Mouse (Mus musculus) lung, postnatal 0 days (tissue): ENCODE data around the gene Ddx18. TPM values are rescaled to one million over a fixed set of nuclear protein-coding genes. Genes with fewer than 3 reads are reported as not detected.
A peak's percentile ranks its signal among the peaks of the same experiment; 100 is the strongest.

Source experiments
- ATAC-seq: fragments of 200-750 bp; cut with Nextera tagmentation; 2 replicates; pipeline ENCODE4 v1.8.0; 2017; ENCODE audit warnings: moderate library complexity
- DNase-seq: peaks from one replicate; pipeline ENCODE4 v3.0.0-alpha.2; 2016; ENCODE audit warnings: low spot score
- H3K27ac ChIP-seq: fragments of 300-500 bp; sonication (generic); 2 replicates; pipeline ENCODE4 v1.5.1; 2014; ENCODE audit warnings: antibody characterized with exemption, mild to moderate bottlenecking, low read length, mixed read lengths
- H3K27me3 ChIP-seq: fragments of 300-500 bp; sonication (generic); replicated peaks from 2 replicates; pipeline ENCODE4 v1.6.1; 2014; ENCODE audit warnings: low read length, mixed read lengths; ENCODE audit not compliant: insufficient read depth
- H3K36me3 ChIP-seq: fragments of 300-500 bp; sonication (generic); 2 replicates; pipeline ENCODE4 v1.6.1; 2014; ENCODE audit warnings: low read length, mixed read lengths; ENCODE audit not compliant: insufficient read depth
- H3K4me1 ChIP-seq: fragments of 300-500 bp; sonication (generic); 2 replicates; pipeline ENCODE4 v1.6.1; 2014; ENCODE audit warnings: antibody characterized with exemption, low read depth, low read length, mixed read lengths; ENCODE audit not compliant: insufficient read depth
- H3K4me2 ChIP-seq: fragments of 300-500 bp; sonication (generic); replicated peaks from 2 replicates; pipeline ENCODE4 v1.6.1; 2014; ENCODE audit warnings: low read depth, mild to moderate bottlenecking, low read length, moderate library complexity, mixed read lengths
- H3K4me3 ChIP-seq: fragments of 300-500 bp; sonication (generic); 2 replicates; pipeline ENCODE4 v1.5.1; 2014; ENCODE audit warnings: low read depth, low read length
- H3K9ac ChIP-seq: fragments of 300-500 bp; sonication (generic); replicated peaks from 2 replicates; pipeline ENCODE4 v1.6.1; 2014; ENCODE audit warnings: low read depth, mild to moderate bottlenecking
- H3K9me3 ChIP-seq: fragments of 300-500 bp; sonication (generic); 2 replicates; pipeline ENCODE4 v1.6.1; 2016; ENCODE audit warnings: low read length, mixed read lengths
- CTCF ChIP-seq: IDR thresholded peaks from 2 replicates; pipeline ENCODE4 v1.5.1; 2016; ENCODE audit warnings: antibody characterized with exemption, mild to moderate bottlenecking
- EP300 ChIP-seq: IDR thresholded peaks from 2 replicates; pipeline ENCODE4 v1.6.1; 2016; ENCODE audit warnings: antibody characterized with exemption, mild to moderate bottlenecking, control low read depth
- WGBS: fragments of 180-500 bp; shearing (Covaris S2); extraction: QIAGEN DNeasy Blood & Tissue Kit; methylation state at CpG from one replicate; pipeline ENCODE4 v1.1.7; 2014; 5-methylcytosine and 5-hydroxymethylcytosine counted together
- polyA plus RNA-seq: library from polyadenylated mRNA; unstranded; fragments of >200 nt; fragmentation: Nextera tagmentation; extraction: Ambion mirVana; gene quantifications from 2 replicates; pipeline ENCODE4 v1.2.1, GENCODE M21; 2015

Ddx18 gene
- polyA plus RNA-seq, 1 experiment from 2014 or later, result 31.7 TPM

DNA sequence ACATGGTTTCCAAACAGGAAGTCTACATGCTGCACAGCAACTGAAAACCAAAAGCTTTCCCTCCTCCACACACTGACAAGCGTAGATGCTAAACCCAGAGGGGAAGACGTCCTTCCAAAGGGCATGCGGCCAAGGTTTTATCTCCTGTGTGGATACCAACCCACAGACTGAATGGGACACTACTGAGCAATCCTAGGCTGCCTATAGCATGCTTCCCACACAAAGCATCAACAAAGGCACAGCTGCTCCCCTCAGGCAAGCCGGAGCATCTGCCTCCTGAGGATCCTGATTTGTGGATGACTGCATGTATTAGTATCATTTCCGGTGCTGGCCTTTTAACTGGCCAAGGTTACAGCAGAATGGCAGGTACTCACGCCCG lies 16.3 kb downstream of the Ddx18 start:
- H3K27ac ChIP-seq, result no peak overlapping the region
- H3K9me3 ChIP-seq, result no peaks in the 10 kb centered on the region
- ATAC-seq (no peak), DNase-seq (no peak)
- no peaks in the 10 kb centered on the region for H3K4me1 ChIP-seq
- peaks cover 15% of the 10 kb centered on the region for H3K36me3 ChIP-seq
- H3K4me3 ChIP-seq, result no peak overlapping the region
- no peak overlapping the region for H3K9ac ChIP-seq
- no peaks in the 10 kb centered on the region for H3K27me3 ChIP-seq
- no peak for TF ChIP-seq EP300
- TF ChIP-seq CTCF, result no peak
- WGBS, result 86% methylated on average over 7 of the region's 7 CpGs
- no peak overlapping the region for H3K4me2 ChIP-seq

DNA sequence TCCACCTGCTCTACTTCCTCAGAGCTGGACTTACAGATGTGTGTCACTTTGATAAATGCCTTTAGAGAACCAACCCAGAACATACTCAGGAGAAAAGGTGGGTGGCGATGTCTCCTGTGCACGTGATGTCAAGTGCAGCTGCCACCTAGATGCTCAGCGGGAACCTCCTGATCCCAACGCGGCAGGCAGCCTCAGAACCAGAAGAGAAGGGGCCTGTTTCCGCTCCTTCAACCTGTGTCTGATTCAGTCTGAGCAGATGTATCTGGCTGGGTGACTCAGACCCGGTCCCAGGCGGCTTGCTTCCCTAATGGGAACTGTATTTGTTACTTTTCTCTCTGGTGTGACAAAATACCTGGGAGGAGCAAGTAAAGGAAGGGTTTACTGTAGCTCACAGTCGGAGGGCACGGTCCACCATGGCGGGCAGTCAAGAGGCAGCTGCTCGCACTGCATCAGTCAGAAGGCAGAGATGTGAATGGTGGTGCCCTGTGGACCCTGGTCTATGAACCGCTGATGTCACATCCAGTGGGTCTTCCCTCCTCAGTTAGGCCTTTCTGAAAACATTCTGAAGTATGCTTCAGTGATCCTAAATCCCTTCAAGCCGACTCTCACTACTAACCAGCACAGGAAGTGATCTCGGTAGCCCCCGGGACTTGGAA lies 16.9 kb downstream of the Ddx18 start:
- Histone ChIP-seq H3K4me2 (no peak overlapping the region), H3K27me3 (no peaks in the 10 kb centered on the region), H3K9me3 (no peaks in the 10 kb centered on the region), H3K36me3 (peaks cover 10% of the 10 kb centered on the region), H3K4me1 (no peaks in the 10 kb centered on the region), H3K9ac (no peak overlapping the region), H3K4me3 (no peak overlapping the region), H3K27ac (no peak overlapping the region)
- DNase-seq, result no peak
- no peak for ATAC-seq
- no peak for TF ChIP-seq CTCF
- no peak for TF ChIP-seq EP300
- WGBS, result 77% methylated on average over 16 of the region's 16 CpGs

DNA sequence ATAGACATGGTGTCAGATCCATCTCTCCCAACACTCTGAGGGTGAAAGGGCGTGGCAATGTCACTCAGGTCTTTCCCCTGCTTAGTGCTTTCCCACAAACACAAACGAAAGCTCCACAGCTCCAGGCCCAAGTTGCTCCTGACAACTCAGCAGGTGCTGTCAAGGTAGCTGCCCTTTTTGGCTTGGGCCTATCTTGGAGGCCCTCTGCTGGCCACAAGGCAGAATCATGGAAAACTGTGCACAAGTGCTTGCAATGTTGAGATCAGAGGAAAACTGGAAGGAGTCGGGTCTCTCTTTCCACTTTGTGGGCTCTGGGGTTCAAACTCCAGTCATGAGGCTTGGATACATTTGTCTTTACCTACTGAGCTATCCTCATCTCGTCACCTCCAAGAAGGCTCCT lies 18.3 kb downstream of the Ddx18 start:
- DNase-seq (no peak), ATAC-seq (no peak)
- Histone ChIP-seq H3K27ac (no peak overlapping the region), H3K9ac (no peak overlapping the region), H3K4me2 (no peak overlapping the region), H3K4me1 (no peaks in the 10 kb centered on the region), H3K9me3 (no peaks in the 10 kb centered on the region), H3K36me3 (peaks cover 4% of the 10 kb centered on the region), H3K4me3 (no peak overlapping the region), H3K27me3 (no peaks in the 10 kb centered on the region)
- TF ChIP-seq EP300 (no peak), CTCF (peak; percentile 43)
- WGBS, result 64% methylated on average over 4 of the region's 4 CpGs

DNA sequence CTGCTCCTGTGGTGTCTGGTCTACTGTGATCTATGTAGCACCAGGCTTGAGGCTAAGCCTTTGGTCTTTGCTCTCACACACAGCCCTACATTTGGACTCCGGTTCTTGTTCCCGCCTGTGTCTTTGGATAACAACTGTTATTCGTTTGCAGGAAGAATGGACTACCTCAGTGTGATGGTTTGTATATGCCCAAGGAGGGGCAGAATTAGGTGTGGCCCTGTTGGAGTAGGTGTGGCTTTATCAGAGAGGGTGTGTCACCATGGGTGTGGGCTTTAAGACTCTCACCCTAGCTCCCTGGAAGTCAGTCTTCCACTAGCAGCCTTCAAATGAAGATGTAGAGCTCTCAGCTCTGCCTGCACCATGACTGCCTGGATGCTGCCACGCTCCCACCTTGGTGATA lies 19.1 kb downstream of the Ddx18 start:
- Histone ChIP-seq H3K36me3 (no peaks in the 10 kb centered on the region; the same call in 1 of the 2 replicates), H3K4me2 (no peak overlapping the region), H3K27me3 (no peaks in the 10 kb centered on the region), H3K4me3 (no peak overlapping the region), H3K9ac (no peak overlapping the region), H3K9me3 (no peaks in the 10 kb centered on the region), H3K4me1 (no peaks in the 10 kb centered on the region), H3K27ac (no peak overlapping the region)
- ATAC-seq, result no peak
- 90% methylated on average over 4 of the region's 4 CpGs for WGBS
- TF ChIP-seq CTCF (no peak), EP300 (no peak)
- DNase-seq, result no peak

DNA sequence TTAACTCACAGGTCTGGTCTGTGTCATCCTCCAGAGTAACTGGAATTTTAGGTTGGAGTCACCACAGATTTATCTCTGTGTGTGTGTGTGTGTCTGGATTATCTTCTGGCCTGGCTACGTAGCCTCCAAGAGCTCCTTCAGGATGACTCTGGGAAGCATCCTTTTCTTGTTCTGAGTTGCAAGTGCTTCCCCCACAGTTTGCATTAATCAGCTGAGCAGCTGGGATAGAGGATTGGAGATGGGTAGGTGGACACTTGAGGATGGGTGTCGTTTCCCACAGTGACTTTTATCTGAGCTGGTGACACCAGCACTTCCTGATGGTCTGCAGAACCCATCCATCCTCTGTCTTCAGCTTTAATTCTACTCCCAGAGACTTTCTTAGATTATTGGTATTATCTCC lies 20.9 kb downstream of the Ddx18 start:
- TF ChIP-seq EP300, result no peak
- no peak for TF ChIP-seq CTCF
- Histone ChIP-seq H3K4me2 (no peak overlapping the region), H3K4me1 (no peaks in the 10 kb centered on the region), H3K9me3 (no peaks in the 10 kb centered on the region), H3K27ac (no peak overlapping the region), H3K9ac (no peak overlapping the region), H3K36me3 (no peaks in the 10 kb centered on the region; the same call in 1 of the 2 replicates), H3K27me3 (no peaks in the 10 kb centered on the region), H3K4me3 (no peak overlapping the region)
- WGBS, result 69% methylated on average over 2 of the region's 2 CpGs
- no peak for DNase-seq
- no peak for ATAC-seq

DNA sequence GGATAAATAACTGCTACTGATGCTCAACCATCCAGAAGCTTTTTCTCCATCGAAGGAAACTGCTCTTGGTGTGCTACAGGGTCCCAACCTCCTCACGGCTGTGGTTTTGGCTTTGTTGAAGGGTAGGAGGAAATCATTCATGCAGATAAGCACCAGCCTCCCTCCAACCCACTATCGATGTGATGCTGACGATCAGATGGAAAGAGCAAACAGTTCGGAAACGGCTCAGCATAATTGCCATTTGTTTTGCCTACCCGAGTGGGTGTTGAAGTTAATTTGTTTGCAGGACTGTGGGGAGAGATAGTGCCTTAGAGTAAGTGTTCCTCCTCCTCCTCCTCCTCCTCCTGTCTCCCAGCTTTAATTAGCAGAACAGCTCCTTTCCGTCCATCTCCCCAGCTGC lies 27.4 kb downstream of the Ddx18 start:
- H3K9me3 ChIP-seq, result no peaks in the 10 kb centered on the region
- H3K36me3 ChIP-seq, result no peaks in the 10 kb centered on the region
- no peak for ATAC-seq
- H3K27me3 ChIP-seq, result no peaks in the 10 kb centered on the region
- H3K4me1 ChIP-seq, result no peaks in the 10 kb centered on the region
- WGBS, result 53% methylated on average over 8 of the region's 8 CpGs
- no peak overlapping the region for H3K27ac ChIP-seq
- no peak overlapping the region for H3K9ac ChIP-seq
- no peak for TF ChIP-seq CTCF
- no peak for TF ChIP-seq EP300
- no peak overlapping the region for H3K4me2 ChIP-seq
- no peak for DNase-seq
- H3K4me3 ChIP-seq, result no peak overlapping the region

DNA sequence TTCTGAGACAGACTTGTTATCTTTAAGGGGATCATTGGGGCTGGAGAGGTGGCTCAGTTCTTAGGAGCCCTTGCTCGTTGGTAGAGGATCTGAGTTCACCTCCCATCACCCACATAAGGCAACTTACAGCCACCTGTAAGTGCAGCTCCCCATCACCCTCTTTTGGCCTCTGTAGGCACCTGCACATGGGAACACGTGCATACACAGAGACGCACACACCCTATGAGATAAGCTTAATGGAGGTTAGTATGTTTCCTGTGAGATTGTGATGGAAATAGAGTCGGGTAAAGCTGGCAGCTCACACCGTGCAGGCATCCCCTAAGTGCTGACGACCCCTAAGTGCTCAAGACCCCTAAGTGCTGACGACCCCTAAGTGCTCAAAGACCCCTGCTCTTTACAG lies 36.4 kb downstream of the Ddx18 start:
- Histone ChIP-seq H3K4me3 (no peak overlapping the region), H3K9ac (no peak overlapping the region), H3K4me2 (no peak overlapping the region), H3K36me3 (no peaks in the 10 kb centered on the region), H3K4me1 (no peaks in the 10 kb centered on the region), H3K9me3 (no peaks in the 10 kb centered on the region), H3K27me3 (peaks cover 12% of the 10 kb centered on the region), H3K27ac (no peak overlapping the region)
- TF ChIP-seq EP300 (no peak), CTCF (no peak)
- DNase-seq, result no peak
- ATAC-seq, result no peak
- WGBS, result 50% methylated on average over 7 of the region's 7 CpGs
